Mouse (Mus musculus): ENCODE measurements at regions not wholly inside any gene's neighbourhood (a gene's known extent, or its start where the extent isn't known, plus 50 kb on each side); places are given as distances from the start of the nearest gene placed in this dataset.

DNA sequence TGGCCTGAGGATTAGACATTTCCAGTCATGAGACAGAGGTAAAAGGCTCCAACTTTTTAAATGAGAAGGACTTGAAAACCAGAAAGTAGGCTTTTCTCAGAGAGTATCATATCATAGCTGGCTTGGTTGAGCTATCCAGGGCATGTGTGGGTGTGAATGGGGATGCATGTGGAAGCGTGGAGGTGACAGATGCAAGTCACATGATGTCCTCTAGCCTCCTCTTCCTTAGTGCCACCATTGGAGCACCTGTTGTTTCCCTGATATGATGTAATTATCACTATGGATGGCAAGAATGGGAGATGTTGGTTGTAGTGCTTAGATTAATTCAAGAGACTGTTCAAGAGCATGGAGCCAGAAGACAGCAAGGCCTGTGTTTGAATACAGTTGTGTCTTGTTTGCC lies 510.0 kb downstream of the Ccdc171 start:
- TF ChIP-seq CTCF (conservative IDR thresholded peaks at IDR 0.05 in 1 of 2, IDR thresholded peaks at IDR 0.05 in 1 of 2; ENCODE audit: low read depth in 2 of 2, low read length in 2 of 2) (no peak), CHD2 (IDR thresholded peaks at IDR 0.05; ENCODE audit: low read length) (no peak), MAX (IDR thresholded peaks at IDR 0.05; ENCODE audit: low read length) (no peak), E2F4 (IDR thresholded peaks at IDR 0.05; ENCODE audit: insufficient replicate concordance, low read depth, low read length) (no peak), MEF2A (IDR thresholded peaks at IDR 0.05; ENCODE audit: borderline replicate concordance, low read depth, low read length) (no peak), POLR2A (IDR thresholded peaks at IDR 0.05; ENCODE audit: low read depth, low read length) (no peak), SMC3 (IDR thresholded peaks at IDR 0.05; ENCODE audit: low read depth, low read length) (no peak), NELFE (IDR thresholded peaks at IDR 0.05; ENCODE audit: low read depth, low read length) (no peak), UBTF (IDR thresholded peaks at IDR 0.05; ENCODE audit: low read depth, low read length) (no peak), EP300 (IDR thresholded peaks at IDR 0.05; ENCODE audit: low read length) (no peak), HCFC1 (IDR thresholded peaks at IDR 0.05; ENCODE audit: low read depth, low read length) (no peak), MAZ (IDR thresholded peaks at IDR 0.05; ENCODE audit: low read depth, low read length) (no peak)
